Mouse (Mus musculus) testis, adult 2 months (tissue): ENCODE measurements around the gene Iqsec1. TPM values are rescaled to one million over a fixed set of nuclear protein-coding genes. Genes with fewer than 3 reads are reported as not detected.

ENCODE experiments used
- H3K27ac ChIP-seq: fragments of 200-500 bp; 2 replicates; pipeline ENCODE4 v1.5.1; 2012; ENCODE audit warnings: low read depth, low read length; ENCODE audit not compliant: control insufficient read depth, insufficient read depth
- H3K27me3 ChIP-seq: fragments of 200-500 bp; 2 replicates; pipeline ENCODE4 v1.6.1; 2012; ENCODE audit warnings: mild to moderate bottlenecking, low read length, moderate library complexity; ENCODE audit not compliant: control insufficient read depth, insufficient read depth
- H3K36me3 ChIP-seq: fragments of 200-500 bp; 2 replicates; pipeline ENCODE4 v1.6.1; 2012; ENCODE audit warnings: mild to moderate bottlenecking, low read length; ENCODE audit not compliant: control insufficient read depth, insufficient read depth
- H3K4me1 ChIP-seq: fragments of 200-500 bp; 2 replicates; pipeline ENCODE4 v1.6.1; 2012; ENCODE audit warnings: low read length; ENCODE audit not compliant: control insufficient read depth, insufficient read depth
- H3K4me3 ChIP-seq: fragments of 200-500 bp; 2 replicates; pipeline ENCODE4 v1.5.1; 2012; ENCODE audit warnings: low read depth, mild to moderate bottlenecking, low read length, moderate library complexity, mixed read lengths; ENCODE audit not compliant: control insufficient read depth
- CTCF ChIP-seq: fragments of 200-500 bp; IDR thresholded peaks from 2 replicates; pipeline ENCODE4 v1.5.1; 2012; ENCODE audit warnings: low read depth, mild to moderate bottlenecking, inconsistent platforms, low read length, moderate library complexity; ENCODE audit not compliant: control insufficient read depth, insufficient read depth, insufficient replicate concordance
- POLR2A ChIP-seq: fragments of 200-500 bp; IDR thresholded peaks from 2 replicates; pipeline ENCODE4 v1.6.1; 2012; ENCODE audit warnings: low read depth, mild to moderate bottlenecking, inconsistent platforms, low read length, moderate library complexity; ENCODE audit not compliant: control insufficient read depth
- polyA plus RNA-seq: library from polyadenylated mRNA; depleted of rRNA; stranded (reverse); fragments of >200 nt; gene quantifications from 2 replicates; pipeline ENCODE4 v1.2.3, GENCODE M21; 2012

Iqsec1 gene
- polyA plus RNA-seq, 1 experiment, result 47.2 TPM

DNA sequence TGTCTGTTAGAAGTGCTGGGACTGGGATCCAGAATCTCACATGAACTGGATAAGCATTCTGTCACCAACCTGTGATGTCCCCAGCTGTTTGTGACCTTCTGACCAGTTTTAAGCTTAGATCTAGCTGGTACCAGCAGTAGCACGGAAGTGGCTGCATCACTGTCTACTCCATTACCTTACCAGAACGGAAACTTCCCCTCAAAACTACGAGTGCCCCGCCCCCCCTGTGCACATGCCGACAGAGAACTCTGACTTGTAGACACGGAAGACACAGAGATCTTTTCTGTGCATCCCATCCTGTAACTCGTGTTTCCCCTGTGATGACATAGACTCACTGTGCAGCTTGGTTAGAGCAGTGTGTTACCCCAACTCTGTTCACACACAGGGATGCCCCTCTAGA, 358.1 kb downstream of the Iqsec1 start:
- H3K4me1 ChIP-seq, result no peaks in the 10 kb centered on the region
- TF ChIP-seq CTCF (no peak), POLR2A (no peak)

DNA sequence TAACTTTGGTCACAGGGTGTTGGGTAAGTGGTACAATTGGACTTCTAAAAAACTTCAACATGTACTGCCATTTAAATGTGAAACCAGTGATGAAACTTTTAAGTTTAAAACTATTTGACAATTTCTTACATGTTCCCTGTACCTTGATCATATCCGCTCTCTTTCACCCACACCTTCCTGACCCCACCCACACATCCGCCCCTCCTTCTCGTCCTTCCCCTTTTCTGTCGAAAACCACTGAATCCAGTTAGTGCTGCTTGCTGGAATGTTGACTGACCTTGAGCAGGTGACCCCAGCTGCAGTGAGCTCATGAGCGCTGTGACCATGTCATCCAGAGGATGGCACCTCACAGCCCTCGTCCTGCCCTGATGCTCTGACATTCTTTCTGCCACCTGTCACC, 359.0 kb downstream of the Iqsec1 start:
- Histone ChIP-seq H3K27ac (no peak overlapping the region), H3K36me3 (peaks cover 2% of the 10 kb centered on the region), H3K4me1 (no peaks in the 10 kb centered on the region; the same call in 1 of the 2 replicates), H3K27me3 (no peaks in the 10 kb centered on the region), H3K4me3 (no peak overlapping the region)
- no peak for TF ChIP-seq CTCF
- no peak for TF ChIP-seq POLR2A

More for the DNA sequence above, 358.1 kb downstream of the Iqsec1 start:
- H3K27ac ChIP-seq, result no peak overlapping the region
- peaks cover 2% of the 10 kb centered on the region for H3K36me3 ChIP-seq
- no peaks in the 10 kb centered on the region for H3K27me3 ChIP-seq
- no peak overlapping the region for H3K4me3 ChIP-seq

GRCm38 (mm10) chr6:90627556-90627955, 360.9 kb downstream of the Iqsec1 start:
- Histone ChIP-seq H3K27ac (no peak overlapping the region), H3K4me1 (peaks cover under 1% of the 10 kb centered on the region; the same call in 1 of the 2 replicates), H3K36me3 (peaks cover 2% of the 10 kb centered on the region), H3K27me3 (no peaks in the 10 kb centered on the region), H3K4me3 (no peak overlapping the region)
- TF ChIP-seq POLR2A, result no peak
- no peak for TF ChIP-seq CTCF

- H3K27ac ChIP-seq, result no peak overlapping the region
- no peak for TF ChIP-seq CTCF
- no peak for TF ChIP-seq POLR2A
- H3K4me1 ChIP-seq, result peaks cover 3% of the 10 kb centered on the region; the same call in 1 of the 2 replicates
- no peak overlapping the region for H3K4me3 ChIP-seq
- no peaks in the 10 kb centered on the region for H3K27me3 ChIP-seq
- peaks cover 2% of the 10 kb centered on the region for H3K36me3 ChIP-seq
Observed at GRCm38 (mm10) chr6:90625207-90625994, 363.1 kb downstream of the Iqsec1 start.

DNA sequence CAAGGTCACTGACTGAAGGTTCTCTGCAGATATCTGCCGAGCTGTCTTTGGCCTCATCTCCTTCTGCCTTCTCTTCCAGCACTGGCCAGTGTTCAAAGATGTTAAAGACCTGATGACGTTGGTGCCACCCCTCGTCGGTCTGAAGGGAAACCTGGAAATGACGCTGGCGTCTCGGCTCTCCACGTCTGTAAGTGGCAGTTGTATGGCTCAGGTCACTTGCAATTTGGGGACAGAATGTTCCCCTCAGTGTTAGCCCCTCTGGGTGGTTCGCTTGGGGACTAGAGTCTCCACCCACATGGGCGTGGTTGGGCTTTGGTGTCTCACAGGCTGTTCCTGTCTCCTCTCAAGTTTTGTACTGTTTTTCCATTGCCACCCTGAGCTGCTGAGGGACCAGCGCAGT, 363.8 kb downstream of the Iqsec1 start:
- TF ChIP-seq CTCF (no peak), POLR2A (no peak)
- peaks cover 2% of the 10 kb centered on the region for H3K36me3 ChIP-seq
- H3K4me3 ChIP-seq, result no peak overlapping the region
- no peaks in the 10 kb centered on the region for H3K27me3 ChIP-seq
- H3K27ac ChIP-seq, result no peak overlapping the region; the same call in 1 of the 2 replicates
- peaks cover 3% of the 10 kb centered on the region; the same call in 1 of the 2 replicates for H3K4me1 ChIP-seq

GRCm38 (mm10) chr6:90624184-90624583, 364.3 kb downstream of the Iqsec1 start:
- peaks cover 3% of the 10 kb centered on the region; the same call in 1 of the 2 replicates for H3K4me1 ChIP-seq
- H3K4me3 ChIP-seq, result no peak overlapping the region
- H3K27ac ChIP-seq, result no peak overlapping the region
- no peak for TF ChIP-seq POLR2A
- no peak for TF ChIP-seq CTCF
- H3K36me3 ChIP-seq, result no peaks in the 10 kb centered on the region; the same call in 1 of the 2 replicates
- no peaks in the 10 kb centered on the region for H3K27me3 ChIP-seq

DNA sequence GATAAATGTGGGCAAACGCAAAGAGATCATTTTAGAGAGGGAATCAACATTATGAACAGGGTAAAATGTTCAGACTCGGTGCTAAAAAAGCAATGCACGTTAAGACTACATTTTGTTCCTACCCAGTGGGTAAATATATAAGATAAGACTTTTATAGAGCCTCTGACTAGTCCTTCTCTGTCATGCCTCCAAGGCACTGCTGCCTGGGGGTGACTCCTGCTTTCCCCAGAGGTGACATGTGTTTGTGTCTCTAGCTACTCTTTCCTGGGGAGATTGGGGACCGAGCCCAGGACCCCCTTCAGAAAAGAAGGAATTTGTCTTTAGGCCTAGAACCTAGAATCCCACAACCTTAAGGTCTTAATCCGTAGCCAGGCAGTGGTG, 365.0 kb downstream of the Iqsec1 start:
- Histone ChIP-seq H3K36me3 (no peaks in the 10 kb centered on the region; the same call in 1 of the 2 replicates), H3K4me1 (peaks cover 3% of the 10 kb centered on the region; the same call in 1 of the 2 replicates), H3K27ac (no peak overlapping the region), H3K27me3 (no peaks in the 10 kb centered on the region), H3K4me3 (no peak overlapping the region)
- TF ChIP-seq POLR2A (no peak), CTCF (no peak)
